In the genomic region with DNA sequence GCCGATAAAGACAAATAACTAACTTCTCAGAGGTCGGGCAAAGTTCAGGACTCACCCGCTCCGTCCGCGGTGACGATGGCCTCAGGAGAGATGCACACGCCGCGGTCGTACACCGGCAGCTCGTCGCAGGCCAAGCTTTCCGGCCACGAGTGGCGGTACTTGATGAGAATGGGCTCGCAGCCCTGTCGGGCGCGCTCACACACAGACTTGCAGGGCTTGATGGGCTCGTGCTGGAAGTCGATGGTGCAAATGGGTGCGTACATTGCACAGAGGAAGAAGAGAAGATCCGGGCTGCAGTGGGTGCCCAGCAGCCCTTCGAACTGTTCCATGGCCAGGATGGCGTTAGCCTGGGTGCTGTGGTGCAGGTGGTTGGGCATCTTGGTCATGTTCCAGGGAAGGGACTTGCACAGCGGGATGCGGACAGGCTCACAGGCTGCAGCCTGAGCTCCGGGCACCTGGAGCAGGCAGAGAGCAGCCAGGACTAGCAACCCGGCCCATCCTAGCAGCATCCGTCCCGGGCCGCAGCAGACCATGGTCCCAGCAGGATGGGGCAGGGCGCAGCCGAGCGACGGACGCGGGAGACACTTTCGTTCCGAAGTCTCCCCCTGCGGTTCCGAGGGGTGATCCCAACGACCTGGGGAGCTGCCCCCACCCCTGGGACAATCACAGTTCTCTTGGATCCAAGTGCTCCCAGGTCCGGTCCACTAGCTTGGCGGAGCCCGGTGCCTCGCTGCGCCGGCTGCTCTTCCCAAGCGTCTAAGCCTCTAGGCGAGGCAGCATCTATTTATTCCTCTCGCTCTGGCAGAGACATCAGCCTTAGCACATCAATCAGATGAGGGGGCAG, we compare ENCODE assay signal across 8 mouse cellular contexts. TPM values are rescaled to one million over a fixed set of nuclear protein-coding genes. Genes with fewer than 3 reads are reported as not detected.
DNase-seq lines count a peak whose midpoint lies in the region; ATAC-seq and TF ChIP-seq lines count a peak whose summit lies in the region.

No protein-coding gene starts in this region.

- no peaks in the 10 kb centered on the region for H3K4me1 ChIP-seq in ES-Bruce4 (ENCODE audit: control insufficient read depth, insufficient read depth, low read length)
- no peaks in the 10 kb centered on the region; the same call in 1 of the 2 replicates for H3K4me1 ChIP-seq in bone marrow macrophage, adult 2 months (ENCODE audit: control insufficient read depth, insufficient read depth, low read length)
- H3K4me1 ChIP-seq in forebrain, embryonic 10.5 days: peaks cover 39% of the 10 kb centered on the region
- H3K4me1 ChIP-seq in lung, embryonic 16.5 days (replicated peaks; ENCODE audit: control insufficient read depth, insufficient read depth, low read length): peaks cover 7% of the 10 kb centered on the region

- no peak for TF ChIP-seq POLR2A in ES-Bruce4 (IDR thresholded peaks at IDR 0.05; ENCODE audit: insufficient read depth, low read length)
- no peak for TF ChIP-seq POLR2A in bone marrow macrophage, adult 2 months (IDR thresholded peaks at IDR 0.05; ENCODE audit: borderline replicate concordance, low read depth, low read length)

- H3K36me3 ChIP-seq in ES-Bruce4 (ENCODE audit: control insufficient read depth, insufficient read depth, low read length, poor library complexity, severe bottlenecking): no peaks in the 10 kb centered on the region
- no peaks in the 10 kb centered on the region for H3K36me3 ChIP-seq in forebrain, embryonic 10.5 days (replicated peaks)
- H3K36me3 ChIP-seq in lung, embryonic 16.5 days (ENCODE audit: control insufficient read depth, insufficient read depth, low read length): no peaks in the 10 kb centered on the region

- H3K9me3 ChIP-seq in ES-Bruce4 (replicated peaks; ENCODE audit: control insufficient read depth, insufficient read depth, low read length, poor library complexity, severe bottlenecking): peaks cover 6% of the 10 kb centered on the region; the same call in 1 of the 2 replicates
- peaks cover 14% of the 10 kb centered on the region for H3K9me3 ChIP-seq in forebrain, embryonic 10.5 days
- peaks cover 6% of the 10 kb centered on the region for H3K9me3 ChIP-seq in lung, embryonic 16.5 days (ENCODE audit: control insufficient read depth, low read length)

- peak; percentile 52 for ATAC-seq in lung, embryonic 16.5 days (ENCODE audit: low read depth)

- DNase-seq in forebrain, embryonic 10.5 days (ENCODE audit: extremely low spot score, low spot score): peak; percentile 59
- DNase-seq in heart, postnatal 10 days: peak; percentile 35 to 50
- DNase-seq in kidney, postnatal 14 days: peak; percentile 52
- peak; percentile 43 for DNase-seq in retina, embryonic 14.5 days (ENCODE audit: low spot score)
- no peak for DNase-seq in T-cell, adult 2 months (ENCODE audit: low spot score)

- WGBS in forebrain, embryonic 10.5 days: under 1% methylated on average over 54 of the region's 54 CpGs
- WGBS in lung, embryonic 16.5 days: under 1% methylated on average over 51 of the region's 54 CpGs

- H3K27ac ChIP-seq in ES-Bruce4 (ENCODE audit: insufficient read depth, low read length): no peak overlapping the region
- H3K27ac ChIP-seq in bone marrow macrophage, adult 2 months (ENCODE audit: insufficient read depth, low read depth, low read length): no peak overlapping the region
- peak overlapping the region; percentile 78 for H3K27ac ChIP-seq in forebrain, embryonic 10.5 days
- H3K27ac ChIP-seq in lung, embryonic 16.5 days (ENCODE audit: low read length): no peak overlapping the region

- no peak overlapping the region for H3K9ac ChIP-seq in ES-Bruce4 (ENCODE audit: low read depth, poor library complexity, severe bottlenecking)
- peak overlapping the region; percentile 50 for H3K9ac ChIP-seq in lung, embryonic 16.5 days (ENCODE audit: low read length)

- peaks cover 12% of the 10 kb centered on the region for H3K27me3 ChIP-seq in ES-Bruce4 (ENCODE audit: control insufficient read depth, insufficient read depth, low read length, poor library complexity, severe bottlenecking)
- H3K27me3 ChIP-seq in forebrain, embryonic 10.5 days (ENCODE audit: poor library complexity, severe bottlenecking): peaks cover 65% of the 10 kb centered on the region
- H3K27me3 ChIP-seq in lung, embryonic 16.5 days (ENCODE audit: control insufficient read depth, insufficient read depth, low read depth, low read length): peaks cover 16% of the 10 kb centered on the region

- TF ChIP-seq CTCF in ES-Bruce4 (IDR thresholded peaks at IDR 0.05; ENCODE audit: low read depth, low read length): no peak
- TF ChIP-seq CTCF in bone marrow macrophage, adult 2 months (IDR thresholded peaks at IDR 0.05; ENCODE audit: low read depth, low read length): no peak

- peak overlapping the region; percentile 93 for H3K4me2 ChIP-seq in lung, embryonic 16.5 days (ENCODE audit: low read depth, low read length)

- H3K4me3 ChIP-seq in ES-Bruce4 (ENCODE audit: low read depth, low read length): peak overlapping the region; percentile 27
- peak overlapping the region; percentile 39 for H3K4me3 ChIP-seq in bone marrow macrophage, adult 2 months (ENCODE audit: insufficient read depth, low read length)
- H3K4me3 ChIP-seq in forebrain, embryonic 10.5 days: peak overlapping the region; percentile 68
- H3K4me3 ChIP-seq in lung, embryonic 16.5 days (ENCODE audit: low read length): peak overlapping the region; percentile 55

- intact Hi-C loops in heart, postnatal 10 days (cut with DNase I): loop anchor here (5.0 kb wide), 1 partner anchor 89 kb away; no protein-coding TSS in a partner anchor

- TF ChIP-seq EP300 in ES-Bruce4 (IDR thresholded peaks at IDR 0.05; ENCODE audit: insufficient read depth, low read depth, low read length): no peak

RNA-seq across cellular contexts. Expression of gene Frzb, which starts 0.9 kb away (rescaled TPM):
- 1.4 TPM in 2 replicates for polyA plus RNA-seq in ES-Bruce4 (2011; ENCODE audit: insufficient read depth, insufficient read length, low read depth, missing spikeins)
- polyA plus RNA-seq in bone marrow macrophage, adult 2 months (2012; ENCODE audit: insufficient read depth, insufficient read length, missing spikeins): not detected in 2 replicates
- polyA plus RNA-seq in forebrain, embryonic 10.5 days (2016; fragmentation: Nextera tagmentation; extraction: Ambion mirVana): 17.0 and 19.6 TPM in 2 replicates
- total RNA-seq in heart, postnatal 10 days (2021): 1 to 10 TPM; 7.1 to 7.4 TPM
- polyA plus RNA-seq in lung, embryonic 16.5 days (2015; fragmentation: Nextera tagmentation; extraction: Ambion mirVana): 1.5 and 2.6 TPM in 2 replicates
